35 mouse cellular contexts compared by ENCODE assay signal in the genomic region with DNA sequence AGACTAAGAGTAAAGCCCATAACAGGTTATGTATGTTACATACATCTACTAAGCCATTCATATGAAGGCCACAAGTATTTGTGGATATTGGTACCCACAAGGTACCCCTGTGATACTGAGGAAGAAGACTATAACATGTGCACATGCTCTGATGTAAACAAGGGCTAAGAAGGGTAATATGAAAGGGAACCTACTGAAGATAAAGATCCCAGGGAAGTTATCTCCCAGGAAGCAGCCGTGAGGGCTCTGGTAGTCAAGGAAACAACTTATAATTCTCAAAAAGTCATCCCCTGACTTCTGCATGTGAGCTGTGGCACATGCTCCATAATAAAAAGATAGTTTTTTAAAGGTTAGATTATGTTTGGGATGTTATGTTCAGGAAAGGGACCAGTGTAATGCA. TPM values are rescaled to one million over a fixed set of nuclear protein-coding genes. Genes with fewer than 3 reads are reported as not detected.
"Had no signal": no experiment of that assay in that cellular context is flagged by ENCODE, and none has a peak within 500 bp of the region (broad histone marks: within the 10 kb centered on the region; RNA-seq: fewer than 3 reads in every experiment).

No protein-coding gene starts in this region.

- H3K9me3 ChIP-seq: limb, embryonic 10.5 days; limb, embryonic 12.5 days; limb, embryonic 13.5 days; limb, embryonic 15.5 days; liver, embryonic 12.5 days; liver, embryonic 13.5 days; liver, embryonic 15.5 days; lung, embryonic 15.5 days; megakaryocyte, embryonic 14.5 days; midbrain, embryonic 10.5 days; midbrain, embryonic 12.5 days; midbrain, embryonic 13.5 days; midbrain, embryonic 15.5 days had no signal

- H3K4me1 ChIP-seq: limb, embryonic 10.5 days; limb, embryonic 12.5 days; limb, embryonic 13.5 days; limb, embryonic 15.5 days; liver, embryonic 12.5 days; liver, embryonic 13.5 days; liver, embryonic 15.5 days; lung, embryonic 15.5 days; midbrain, embryonic 10.5 days; midbrain, embryonic 13.5 days; midbrain, embryonic 15.5 days had no signal

- DNase-seq: left cerebral cortex, postnatal 4 days; liver; liver, embryonic 13.5 days; liver, postnatal 0 days; lung, adult 18-20 months; lung, adult 2 months; lung, embryonic 14.5 days; lung, postnatal 10 days; lung, postnatal 14 days; lung, postnatal 36 days; lung, postnatal 4 days; midbrain, embryonic 14.5 days had no signal

- H3K27ac ChIP-seq: left cerebral cortex, adult 2 months; limb, embryonic 10.5 days; limb, embryonic 12.5 days; limb, embryonic 13.5 days; limb, embryonic 15.5 days; liver, embryonic 12.5 days; liver, embryonic 13.5 days; liver, embryonic 14.5 days; liver, embryonic 15.5 days; lung, embryonic 15.5 days; macrophage; midbrain, embryonic 10.5 days; midbrain, embryonic 12.5 days; midbrain, embryonic 13.5 days; midbrain, embryonic 15.5 days had no signal

- ATAC-seq: liver, embryonic 12.5 days; liver, postnatal 0 days; lung, postnatal 0 days; midbrain, embryonic 13.5 days; midbrain, embryonic 15.5 days; midbrain, embryonic 16.5 days had no signal

- H3K27me3 ChIP-seq: limb, embryonic 12.5 days; limb, embryonic 13.5 days; limb, embryonic 15.5 days; liver, embryonic 12.5 days; liver, embryonic 13.5 days; liver, embryonic 15.5 days; lung, embryonic 15.5 days; megakaryocyte, embryonic 14.5 days; midbrain, embryonic 12.5 days; midbrain, embryonic 13.5 days; midbrain, embryonic 15.5 days had no signal

- H3K36me3 ChIP-seq: limb, embryonic 10.5 days; limb, embryonic 12.5 days; limb, embryonic 13.5 days; limb, embryonic 15.5 days; liver, embryonic 12.5 days; liver, embryonic 13.5 days; liver, embryonic 15.5 days; lung, embryonic 15.5 days; midbrain, embryonic 10.5 days; midbrain, embryonic 12.5 days; midbrain, embryonic 13.5 days; midbrain, embryonic 15.5 days had no signal

- H3K9ac ChIP-seq: limb, embryonic 12.5 days; limb, embryonic 13.5 days; limb, embryonic 15.5 days; liver, embryonic 12.5 days; liver, embryonic 13.5 days; liver, embryonic 14.5 days; liver, embryonic 15.5 days; liver, postnatal 0 days; lung, embryonic 14.5 days; lung, embryonic 15.5 days; midbrain, embryonic 12.5 days; midbrain, embryonic 13.5 days; midbrain, embryonic 15.5 days had no signal

- H3K4me3 ChIP-seq: left cerebral cortex, adult 2 months; limb, embryonic 10.5 days; limb, embryonic 12.5 days; limb, embryonic 13.5 days; limb, embryonic 15.5 days; liver, embryonic 12.5 days; liver, embryonic 13.5 days; liver, embryonic 15.5 days; lung, embryonic 15.5 days; megakaryocyte, embryonic 14.5 days; midbrain, embryonic 10.5 days; midbrain, embryonic 12.5 days; midbrain, embryonic 13.5 days; midbrain, embryonic 15.5 days; myocyte had no signal

RNA-seq across cellular contexts. Expression of gene Enkur, which starts 13.9 kb away (rescaled TPM):
- total RNA-seq: liver, adult 2 months; megakaryocyte, adult 5-6 weeks; megakaryocyte-erythroid progenitor cell, adult 5-6 weeks had no signal
- polyA plus RNA-seq: limb, embryonic 10.5 days; limb, embryonic 11.5 days; limb, embryonic 12.5 days; liver, adult 2 months; liver, embryonic 12.5 days; liver, embryonic 13.5 days; liver, embryonic 15.5 days; liver, embryonic 16.5 days; macrophage had no signal
